Mouse (Mus musculus) lung, embryonic 14.5 days (tissue): ENCODE measurements around the gene Fdx1. TPM values are rescaled to one million over a fixed set of nuclear protein-coding genes. Genes with fewer than 3 reads are reported as not detected.

Experiments
- ATAC-seq: fragments of 200-750 bp; cut with Nextera tagmentation; 2 replicates; pipeline ENCODE4 v1.8.0; 2017; ENCODE audit warnings: mild to moderate bottlenecking, moderate TSS enrichment, moderate library complexity; ENCODE audit not compliant: insufficient read depth
- DNase-seq: peaks from one replicate; pipeline ENCODE4 v3.0.0-alpha.2; 2015
- H3K27ac ChIP-seq: fragments of 300-500 bp; sonication (generic); 2 replicates; pipeline ENCODE4 v1.5.1; 2014; ENCODE audit warnings: low read depth, mild to moderate bottlenecking, moderate library complexity
- H3K27me3 ChIP-seq: fragments of 300-500 bp; sonication (generic); 2 replicates; pipeline ENCODE4 v1.6.1; 2014; ENCODE audit warnings: low read length, control low read depth; ENCODE audit not compliant: insufficient read depth
- H3K36me3 ChIP-seq: fragments of 300-500 bp; sonication (generic); 2 replicates; pipeline ENCODE4 v1.6.1; 2014; ENCODE audit warnings: control low read depth; ENCODE audit not compliant: insufficient read depth
- H3K4me1 ChIP-seq: fragments of 300-500 bp; sonication (generic); 2 replicates; pipeline ENCODE4 v1.6.1; 2014; ENCODE audit warnings: antibody characterized with exemption, control low read depth; ENCODE audit not compliant: insufficient read depth
- H3K4me2 ChIP-seq: fragments of 300-500 bp; sonication (generic); 2 replicates; pipeline ENCODE4 v1.6.1; 2014; ENCODE audit warnings: mild to moderate bottlenecking
- H3K4me3 ChIP-seq: fragments of 300-500 bp; sonication (generic); 2 replicates; pipeline ENCODE4 v1.5.1; 2014; ENCODE audit warnings: low read depth, low read length
- H3K9ac ChIP-seq: fragments of 300-500 bp; sonication (generic); 2 replicates; pipeline ENCODE4 v1.6.1; 2014
- H3K9me3 ChIP-seq: fragments of 300-500 bp; sonication (generic); 2 replicates; pipeline ENCODE4 v1.6.1; 2016; ENCODE audit warnings: low read depth, low read length, control low read depth
- CTCF ChIP-seq: IDR thresholded peaks from 2 replicates; pipeline ENCODE4 v1.5.1; 2016; ENCODE audit warnings: antibody characterized with exemption, low read depth
- WGBS: fragments of 180-500 bp; shearing (Covaris S2); extraction: QIAGEN DNeasy Blood & Tissue Kit; methylation state at CpG from one replicate; pipeline ENCODE4 v1.1.7; 2014; 5-methylcytosine and 5-hydroxymethylcytosine counted together
- polyA plus RNA-seq: library from polyadenylated mRNA; unstranded; fragments of >200 nt; fragmentation: Nextera tagmentation; extraction: Ambion mirVana; gene quantifications from 2 replicates; pipeline ENCODE4 v1.2.1, GENCODE M21; 2014

Gene Fdx1
- 98.5 and 101 TPM in 2 replicates for polyA plus RNA-seq

DNA sequence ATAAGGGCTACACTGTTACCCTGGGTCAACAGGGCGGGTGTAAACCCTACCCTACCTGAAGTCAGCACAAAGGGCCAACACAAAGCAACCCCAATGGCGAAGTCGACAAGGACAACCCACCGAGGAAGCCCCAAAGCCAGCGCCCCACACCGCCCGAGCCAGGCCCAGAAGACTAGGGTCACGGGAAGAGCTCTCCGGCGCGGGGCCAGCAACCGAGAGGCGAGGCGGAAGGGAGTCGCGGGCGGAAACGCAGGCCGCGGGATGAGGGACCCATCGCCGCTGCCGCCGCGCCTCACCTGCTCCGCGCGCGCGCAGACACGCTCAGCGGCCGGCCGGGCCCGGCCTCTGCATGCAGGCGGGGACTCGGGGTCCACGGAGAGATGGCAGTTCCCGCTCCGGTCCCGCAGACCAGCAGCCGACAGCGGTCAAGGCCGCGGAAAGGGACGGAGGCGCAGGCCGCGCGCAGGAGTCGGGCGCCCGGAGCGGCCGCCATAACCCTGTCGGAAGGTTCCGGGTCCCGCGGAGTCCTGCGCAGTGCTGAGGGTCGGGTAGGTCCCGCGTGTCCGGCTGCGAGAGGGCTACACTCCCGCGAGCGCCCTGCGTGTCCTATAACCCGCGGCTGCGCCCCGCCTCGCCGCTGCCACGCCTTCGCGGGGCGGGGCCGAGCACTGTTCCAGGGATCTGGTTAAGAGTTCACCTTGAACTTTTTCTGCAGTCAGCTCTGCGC, at the start of gene Fdx1:
Gene Fdx1, minus strand, starts transcription at position 582 of the 727 bp plus-strand sequence.
- Histone ChIP-seq H3K4me2 (peak within 1 kb of the TSS; percentile 82), H3K27ac (peak within 1 kb of the TSS; percentile 78), H3K4me3 (peak within 1 kb of the TSS; percentile 83), H3K4me1 (0 out of 2 replicates have a peak, but pooled peaks cover 6% of the 10 kb centered on the region), H3K36me3 (no peaks in the 10 kb centered on the region), H3K27me3 (no peaks in the 10 kb centered on the region), H3K9ac (peak within 1 kb of the TSS; percentile 88), H3K9me3 (no peaks in the 10 kb centered on the region)
- peak; percentile 96 for ATAC-seq
- DNase-seq = peak; percentile 87
- TF ChIP-seq CTCF = no peak
- WGBS = under 1% methylated on average over 81 of the region's 81 CpGs

DNA sequence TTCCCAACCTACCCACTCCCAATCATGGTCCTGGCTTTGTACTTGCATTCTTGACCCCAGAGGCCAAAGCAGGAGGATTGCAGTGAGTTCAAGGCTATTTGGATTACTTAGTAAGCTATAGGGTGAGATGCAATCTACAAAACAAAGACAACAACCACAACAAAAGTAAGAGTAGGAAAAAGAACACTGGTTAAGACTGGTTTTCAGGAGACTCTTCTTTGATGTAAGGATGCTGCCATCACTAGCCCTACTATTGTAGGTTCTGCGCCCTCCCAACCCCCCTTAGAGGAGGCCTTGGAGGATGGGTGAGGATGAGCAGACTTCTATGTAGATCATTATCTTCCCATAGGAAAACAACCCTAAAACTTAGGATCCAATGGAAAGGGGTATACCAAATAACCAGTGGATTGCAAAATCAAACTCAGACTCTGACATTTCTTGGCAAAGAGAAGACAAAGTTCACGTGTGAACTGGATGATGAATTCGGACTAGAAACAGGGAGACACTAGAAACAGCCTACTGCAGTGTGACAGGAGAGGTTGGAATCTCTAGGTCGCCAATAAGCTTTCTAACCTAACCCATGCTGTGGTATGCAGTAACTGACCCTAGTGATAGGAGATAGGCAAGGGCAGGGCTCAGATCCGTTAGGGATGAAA, 49.6 kb upstream of the Fdx1 start:
- no peak for ATAC-seq
- 66% methylated on average over 5 of the region's 5 CpGs for WGBS
- Histone ChIP-seq H3K27me3 (no peaks in the 10 kb centered on the region), H3K27ac (no peak overlapping the region), H3K9me3 (no peaks in the 10 kb centered on the region), H3K4me2 (no peak overlapping the region), H3K4me1 (no peaks in the 10 kb centered on the region), H3K36me3 (no peaks in the 10 kb centered on the region), H3K9ac (no peak overlapping the region), H3K4me3 (no peak overlapping the region)
- TF ChIP-seq CTCF = no peak
- no peak for DNase-seq

GRCm38 (mm10) chr9:52012311-52012710, 49.0 kb upstream of the Fdx1 start:
- H3K4me2 ChIP-seq = no peak overlapping the region
- H3K27me3 ChIP-seq = no peaks in the 10 kb centered on the region
- no peak overlapping the region for H3K27ac ChIP-seq
- WGBS = 86% methylated on average over 1 of the region's 1 CpGs
- no peak for TF ChIP-seq CTCF
- H3K4me3 ChIP-seq = no peak overlapping the region
- no peaks in the 10 kb centered on the region for H3K36me3 ChIP-seq
- no peak for ATAC-seq
- H3K9ac ChIP-seq = no peak overlapping the region
- no peaks in the 10 kb centered on the region for H3K9me3 ChIP-seq
- H3K4me1 ChIP-seq = no peaks in the 10 kb centered on the region
- DNase-seq = no peak

DNA sequence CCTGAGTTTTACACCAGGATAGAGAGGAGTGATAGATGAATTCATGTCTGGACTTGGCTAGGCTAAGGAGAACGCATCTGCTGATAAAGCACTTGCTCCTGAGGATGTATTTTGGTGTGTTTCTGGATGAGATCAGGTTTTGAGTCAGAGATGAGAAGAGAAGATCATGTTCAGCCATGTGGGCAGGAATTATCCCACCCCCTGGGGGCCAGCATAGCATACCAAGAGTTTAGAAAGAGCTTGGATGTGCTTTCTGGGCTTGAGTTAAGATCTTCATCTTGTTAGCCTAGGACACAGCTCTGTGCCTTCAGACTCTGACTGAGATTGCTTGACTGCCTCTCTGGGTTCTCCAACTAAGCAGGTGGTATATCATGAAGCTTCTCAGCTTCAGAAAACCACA, 45.2 kb upstream of the Fdx1 start:
- WGBS = 67% methylated on average over 1 of the region's 1 CpGs
- TF ChIP-seq CTCF = no peak
- DNase-seq = no peak

GRCm38 (mm10) chr9:52007341-52007740, 44.0 kb upstream of the Fdx1 start:
- ATAC-seq (no peak), DNase-seq (no peak)
- Histone ChIP-seq H3K36me3 (no peaks in the 10 kb centered on the region), H3K9ac (no peak overlapping the region), H3K4me1 (no peaks in the 10 kb centered on the region), H3K27ac (no peak overlapping the region), H3K4me2 (no peak overlapping the region), H3K27me3 (no peaks in the 10 kb centered on the region), H3K9me3 (no peaks in the 10 kb centered on the region), H3K4me3 (no peak overlapping the region)
- WGBS = 29% methylated on average over 2 of the region's 2 CpGs
- no peak for TF ChIP-seq CTCF

More for the DNA sequence above, 45.2 kb upstream of the Fdx1 start:
- ATAC-seq = no peak
- no peaks in the 10 kb centered on the region for H3K9me3 ChIP-seq
- no peaks in the 10 kb centered on the region for H3K27me3 ChIP-seq
- H3K4me2 ChIP-seq = no peak overlapping the region
- H3K4me1 ChIP-seq = no peaks in the 10 kb centered on the region
- H3K36me3 ChIP-seq = no peaks in the 10 kb centered on the region
- no peak overlapping the region for H3K27ac ChIP-seq
- no peak overlapping the region for H3K4me3 ChIP-seq
- H3K9ac ChIP-seq = no peak overlapping the region

GRCm38 (mm10) chr9:52003501-52003900, 40.1 kb upstream of the Fdx1 start:
- Histone ChIP-seq H3K4me3 (no peak overlapping the region), H3K9ac (no peak overlapping the region), H3K4me2 (no peak overlapping the region), H3K4me1 (no peaks in the 10 kb centered on the region), H3K27me3 (no peaks in the 10 kb centered on the region), H3K9me3 (no peaks in the 10 kb centered on the region), H3K36me3 (no peaks in the 10 kb centered on the region), H3K27ac (no peak overlapping the region)
- WGBS = 28% methylated on average over 4 of the region's 4 CpGs
- DNase-seq (no peak), ATAC-seq (no peak)
- TF ChIP-seq CTCF = no peak

GRCm38 (mm10) chr9:51995331-51996099, 32.2 kb upstream of the Fdx1 start:
- no peak overlapping the region for H3K4me2 ChIP-seq
- no peak overlapping the region for H3K4me3 ChIP-seq
- TF ChIP-seq CTCF = no peak
- no peaks in the 10 kb centered on the region for H3K4me1 ChIP-seq
- no peak overlapping the region for H3K9ac ChIP-seq
- no peaks in the 10 kb centered on the region for H3K9me3 ChIP-seq
- H3K27me3 ChIP-seq = no peaks in the 10 kb centered on the region
- no peak overlapping the region for H3K27ac ChIP-seq
- no peak for DNase-seq
- 60% methylated on average over 5 of the region's 5 CpGs for WGBS
- H3K36me3 ChIP-seq = no peaks in the 10 kb centered on the region
- ATAC-seq = no peak
